Mouse (Mus musculus): ENCODE measurements around the gene Lrrc39.

GRCm38 (mm10) chr3:116604570-116604969 lies 41.8 kb downstream of the Lrrc39 start:
- TF ChIP-seq CTCF (IDR thresholded peaks at IDR 0.05; ENCODE audit: extremely low read depth, insufficient read length, insufficient replicate concordance, low read depth, low read length): no peak
- TF ChIP-seq POLR2A (IDR thresholded peaks at IDR 0.05; ENCODE audit: low read depth, low read length): no peak
